28 mouse cellular contexts compared by ENCODE assay signal in the genomic region with DNA sequence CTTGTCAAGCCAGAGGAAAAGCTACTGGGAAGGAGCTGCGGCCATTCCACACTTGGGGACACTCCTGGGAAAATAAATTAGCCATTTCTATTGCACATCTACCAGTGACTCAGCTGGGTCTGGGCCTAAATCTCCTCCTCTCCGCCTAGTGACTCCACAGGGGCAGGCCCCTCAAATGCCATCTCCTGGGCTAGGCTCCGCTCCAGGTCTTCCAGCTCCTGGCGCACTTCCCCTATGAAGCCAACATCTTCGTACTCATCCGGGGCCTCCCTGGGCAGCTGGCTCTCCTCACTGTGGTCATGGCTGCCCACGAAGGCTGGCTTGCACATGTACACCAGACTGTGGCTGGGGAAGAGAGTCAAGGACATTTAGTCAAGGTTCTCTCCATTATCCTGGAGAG. TPM values are rescaled to one million over a fixed set of nuclear protein-coding genes. Genes with fewer than 3 reads are reported as not detected.
DNase-seq lines count a peak whose midpoint lies in the region; ATAC-seq and TF ChIP-seq lines count a peak whose summit lies in the region.
"Had no signal": no experiment of that assay in that cellular context is flagged by ENCODE, and none has a peak within 500 bp of the region (broad histone marks: within the 10 kb centered on the region; RNA-seq: fewer than 3 reads in every experiment).

No protein-coding gene starts in this region.

- no peak for TF ChIP-seq EP300 in heart, adult 2 months (IDR thresholded peaks at IDR 0.05; ENCODE audit: insufficient read depth, low read depth, low read length)

- no peak for ATAC-seq in intestine, embryonic 15.5 days
- ATAC-seq: hindbrain, embryonic 16.5 days had no signal

- no peak overlapping the region for H3K9ac ChIP-seq in heart, adult 2 months (ENCODE audit: low read depth, low read length)
- no peak overlapping the region for H3K9ac ChIP-seq in intestine, embryonic 15.5 days
- H3K9ac ChIP-seq: embryonic facial prominence, embryonic 15.5 days; forebrain, embryonic 12.5 days; heart, embryonic 13.5 days; limb, embryonic 12.5 days; liver, embryonic 15.5 days; lung, embryonic 14.5 days; midbrain, embryonic 12.5 days; neural tube, embryonic 13.5 days; stomach, embryonic 15.5 days had no signal

- no peaks in the 10 kb centered on the region for H3K27me3 ChIP-seq in heart, adult 2 months (ENCODE audit: control insufficient read depth, insufficient read depth, low read length)
- peaks cover 2% of the 10 kb centered on the region; the same call in 1 of the 2 replicates for H3K27me3 ChIP-seq in E14TG2a.4 (ENCODE audit: insufficient read depth, low read length)
- H3K27me3 ChIP-seq in intestine, embryonic 15.5 days (replicated peaks) = no peaks in the 10 kb centered on the region
- H3K27me3 ChIP-seq: CH12.LX; embryonic facial prominence, embryonic 15.5 days; forebrain, embryonic 12.5 days; heart, embryonic 13.5 days; limb, embryonic 12.5 days; liver, embryonic 15.5 days; midbrain, embryonic 12.5 days; neural tube, embryonic 13.5 days; stomach, embryonic 15.5 days had no signal

- H3K4me3 ChIP-seq in heart, adult 2 months = no peak overlapping the region
- H3K4me3 ChIP-seq in E14TG2a.4 (replicated peaks; ENCODE audit: low read length) = 0 out of 2 replicates have a peak overlapping the region, but pooled peaks have one; percentile 2
- no peak overlapping the region for H3K4me3 ChIP-seq in intestine, embryonic 15.5 days (replicated peaks)
- H3K4me3 ChIP-seq: embryonic facial prominence, embryonic 10.5 days; embryonic facial prominence, embryonic 15.5 days; forebrain, embryonic 12.5 days; heart, embryonic 13.5 days; limb, embryonic 12.5 days; liver, embryonic 15.5 days; midbrain, embryonic 12.5 days; neural tube, embryonic 13.5 days; stomach, embryonic 15.5 days had no signal

- no peak overlapping the region for H3K27ac ChIP-seq in heart, adult 2 months
- H3K27ac ChIP-seq in intestine, embryonic 15.5 days = no peak overlapping the region
- H3K27ac ChIP-seq: embryonic facial prominence, embryonic 10.5 days; forebrain, embryonic 12.5 days; heart, embryonic 13.5 days; kidney, postnatal 0 days; limb, embryonic 12.5 days; liver, embryonic 15.5 days; midbrain, embryonic 12.5 days; neural tube, embryonic 13.5 days; stomach, embryonic 15.5 days had no signal

- no peak for TF ChIP-seq CTCF in heart, adult 2 months (IDR thresholded peaks at IDR 0.05)
- no peak for TF ChIP-seq CTCF in E14TG2a.4 (conservative IDR thresholded peaks at IDR 0.05; ENCODE audit: low read length)

- no peaks in the 10 kb centered on the region for H3K36me3 ChIP-seq in heart, adult 2 months (ENCODE audit: control insufficient read depth, insufficient read depth, low read length)
- no peaks in the 10 kb centered on the region for H3K36me3 ChIP-seq in E14TG2a.4 (ENCODE audit: insufficient read depth, low read length)
- H3K36me3 ChIP-seq in intestine, embryonic 15.5 days = no peaks in the 10 kb centered on the region
- H3K36me3 ChIP-seq: G1E; liver, embryonic 15.5 days; midbrain, embryonic 12.5 days had no signal

- peak; percentile 55 to 76 for DNase-seq in cerebellum, postnatal 10 days
- DNase-seq in cerebellum, postnatal 36 days = no peak
- DNase-seq in heart, adult 11 months = peak; percentile 80
- no peak for DNase-seq in heart, adult 2 months
- peak; percentile 66 for DNase-seq in 3134 (ENCODE audit: extremely low read depth, insufficient read length, low spot score)
- no peak for DNase-seq in right cerebral cortex, postnatal 36 days (ENCODE audit: low spot score in 2 of 2)
- DNase-seq: cerebellum, adult 8-10 months; gastrocnemius, postnatal 36 days; heart, postnatal 10 days; kidney, adult 2 months; kidney, postnatal 4 days; lung, embryonic 14.5 days had no signal

- H3K4me1 ChIP-seq in heart, adult 2 months (ENCODE audit: control insufficient read depth, insufficient read depth, low read length) = no peaks in the 10 kb centered on the region
- peaks cover 14% of the 10 kb centered on the region for H3K4me1 ChIP-seq in E14TG2a.4 (replicated peaks; ENCODE audit: low read depth, low read length)
- no peaks in the 10 kb centered on the region; the same call in 1 of the 2 replicates for H3K4me1 ChIP-seq in intestine, embryonic 15.5 days (replicated peaks)
- H3K4me1 ChIP-seq: liver, embryonic 15.5 days; stomach, embryonic 15.5 days had no signal

- intact Hi-C loops in heart, adult 2 months (cut with DNase I) = no loop called here

- H3K9me3 ChIP-seq in E14TG2a.4 (ENCODE audit: low read length) = no peaks in the 10 kb centered on the region
- H3K9me3 ChIP-seq in intestine, embryonic 15.5 days = no peaks in the 10 kb centered on the region
- H3K9me3 ChIP-seq: embryonic facial prominence, embryonic 10.5 days; embryonic facial prominence, embryonic 15.5 days; forebrain, embryonic 12.5 days; G1E; heart, embryonic 13.5 days; liver, embryonic 15.5 days; midbrain, embryonic 12.5 days; neural tube, embryonic 13.5 days; stomach, embryonic 15.5 days had no signal

- no peak overlapping the region for H3K4me2 ChIP-seq in intestine, embryonic 15.5 days (replicated peaks)
- H3K4me2 ChIP-seq: embryonic facial prominence, embryonic 15.5 days; forebrain, embryonic 12.5 days; heart, embryonic 13.5 days; limb, embryonic 12.5 days; liver, embryonic 15.5 days; lung, embryonic 14.5 days; midbrain, embryonic 12.5 days; neural tube, embryonic 13.5 days; stomach, embryonic 15.5 days had no signal

- no peaks in the 10 kb centered on the region for H3K79me2 ChIP-seq in heart, adult 2 months (replicated peaks; ENCODE audit: control insufficient read depth, insufficient read depth, low read length)

- TF ChIP-seq POLR2A in heart, adult 2 months (IDR thresholded peaks at IDR 0.05; ENCODE audit: insufficient read depth, low read depth, low read length) = no peak

- WGBS in heart, adult 2 months = 83% methylated on average over 7 of the region's 7 CpGs
- WGBS in intestine, embryonic 15.5 days = 91% methylated on average over 7 of the region's 7 CpGs

RNA-seq across cellular contexts. Expression of gene Dkk3, which starts 40.8 kb away (rescaled TPM):
- total RNA-seq in heart, adult 2 months (2021) = 10 to 100 TPM; 45.1 to 45.7 TPM
- polyA plus RNA-seq in heart, adult 2 months (2012; rRNA removed) = 48.3 and 52.1 TPM in 2 replicates
- polyA plus RNA-seq in intestine, embryonic 15.5 days (2015; fragmentation: Nextera tagmentation; extraction: Ambion mirVana) = 26.0 and 27.1 TPM in 2 replicates
- total RNA-seq: hematopoietic stem cell, adult 5-6 weeks had no signal
- polyA plus RNA-seq: G1E had no signal

Comparison
In these comparisons a context has a peak if more than half of its experiments do, and no peak if none do; other contexts are left out.
1. DNase-seq: peak in cerebellum, postnatal 10 days (2 of 2), heart, adult 11 months (single experiment) and 3134 (single experiment); none in cerebellum, postnatal 36 days (0 of 2), heart, adult 2 months (0 of 2) and right cerebral cortex, postnatal 36 days (0 of 2).